Mouse (Mus musculus) spleen, postnatal 14 days (tissue): ENCODE results near the gene Fhad1.
"Not testable (repeated sequence)": the region's sequence is repeated elsewhere in the genome, so short reads cannot be mapped to it uniquely, and the experiment has no call there.

Source experiments
- DNase-seq, 2 experiments: peaks; one replicate each; pipeline ENCODE4 v3.0.0; 2021 to 2022; ENCODE audit warnings: low spot score in 2 of 2

Gene Fhad1

DNA sequence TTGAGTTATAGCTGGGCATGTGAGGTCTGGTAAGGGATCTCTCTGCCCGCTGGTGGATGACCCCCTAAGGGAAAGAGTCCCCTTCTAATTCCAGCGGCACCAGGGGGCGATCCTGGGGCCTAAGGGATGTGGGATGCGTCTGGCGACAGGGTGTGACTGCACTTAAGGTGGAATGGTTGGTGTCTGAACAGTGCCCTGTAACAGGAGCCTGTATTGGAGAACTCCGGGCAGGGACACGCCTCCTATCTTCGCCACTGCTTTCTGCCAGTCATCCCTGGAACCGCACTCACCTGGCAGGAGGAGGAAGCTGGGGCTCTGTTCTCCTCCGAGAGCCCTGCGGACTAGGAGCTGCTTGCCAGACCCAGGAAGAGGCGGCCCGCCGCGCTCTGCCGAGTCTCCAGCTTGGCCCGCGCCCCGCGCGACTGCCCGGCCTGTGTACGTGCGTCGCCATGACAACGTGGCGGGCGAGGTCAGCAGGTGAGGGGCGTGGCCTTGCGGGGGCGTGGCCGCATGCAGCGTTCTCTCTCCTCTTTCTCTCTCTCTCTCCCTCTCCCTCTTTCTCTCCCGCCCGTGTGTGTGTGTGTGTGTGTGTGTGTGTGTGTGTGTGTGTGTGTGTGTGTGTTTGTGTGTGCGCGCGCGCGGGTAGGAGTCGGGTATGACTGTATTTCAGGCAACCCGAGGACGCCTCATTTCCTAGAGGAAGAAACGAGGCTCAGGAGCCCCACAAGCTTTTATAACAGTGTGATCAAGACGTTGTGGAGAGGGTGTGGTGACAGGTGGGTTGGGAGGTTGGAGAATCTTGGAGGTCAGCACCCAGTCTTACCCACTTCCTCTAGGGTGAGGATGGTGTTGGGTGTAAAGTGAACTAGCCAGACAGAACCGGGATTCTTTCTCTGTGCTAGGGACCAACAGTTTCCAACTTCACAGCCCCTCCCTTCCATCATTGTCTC is at the start of gene Fhad1:
Gene Fhad1 (minus strand): TSS at position 424 of the 950 bp plus-strand sequence.
- DNase-seq: peak in 1 of 2 experiments; percentile 21

DNA sequence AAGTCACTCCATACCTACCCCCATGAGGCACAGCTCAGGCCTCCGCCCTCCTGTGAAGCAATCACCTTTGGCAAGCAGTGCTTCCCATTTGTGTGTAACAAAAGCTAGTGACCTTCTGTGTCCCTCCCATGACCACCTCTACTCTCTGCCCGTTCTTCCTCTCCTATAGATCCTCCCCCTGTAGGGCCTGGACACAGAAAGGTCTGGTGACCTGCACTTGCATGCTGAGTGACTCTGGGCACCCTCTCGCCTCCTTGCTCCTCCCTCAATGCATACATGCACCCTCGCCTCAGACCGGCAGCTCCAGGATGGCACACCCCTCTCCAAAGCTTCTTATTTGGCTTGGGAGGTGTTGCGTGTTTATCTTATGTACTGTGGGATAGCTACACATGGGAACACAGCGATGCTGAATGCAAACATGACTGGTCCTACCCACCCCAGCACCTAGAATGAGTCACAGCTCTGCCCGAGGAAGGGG is 48.2 kb upstream of the Fhad1 start:
- no peak for DNase-seq

DNA sequence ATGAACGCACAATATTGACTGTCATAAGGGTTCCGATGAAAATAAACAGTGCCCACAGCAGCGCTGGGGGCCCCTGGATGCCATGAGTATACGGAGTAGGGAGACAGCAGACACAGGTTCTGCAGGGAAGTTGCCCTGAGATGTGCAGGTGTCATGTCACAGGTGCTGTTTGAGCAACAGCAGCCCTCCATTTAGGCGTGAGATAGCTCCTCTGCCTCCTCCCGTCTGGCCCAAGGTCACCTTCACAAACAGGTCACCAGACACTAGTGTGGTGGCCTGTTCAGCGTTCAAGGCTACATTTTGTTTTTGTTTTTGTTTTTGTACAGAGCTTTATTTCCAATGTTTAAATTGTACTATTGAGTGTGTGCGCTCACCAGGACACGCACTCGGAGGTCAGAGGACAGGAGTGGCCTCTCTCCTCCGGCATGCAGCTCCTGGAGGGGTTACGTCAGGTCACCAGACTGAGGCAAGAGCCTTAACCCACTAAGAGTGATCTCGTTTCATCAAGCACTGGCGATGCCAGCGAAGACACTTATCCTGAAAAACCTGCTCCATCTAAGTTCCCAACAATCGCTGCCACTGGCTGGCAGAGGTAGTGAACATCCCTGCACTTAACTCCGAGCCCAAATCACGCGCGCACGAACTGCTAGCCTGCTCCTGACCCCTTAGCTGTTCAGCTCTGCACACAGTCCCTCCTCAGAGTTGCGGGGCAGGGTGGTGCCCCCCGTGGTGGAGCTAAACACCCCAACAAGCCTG is 46.8 kb upstream of the Fhad1 start:
- no peak for DNase-seq

DNA sequence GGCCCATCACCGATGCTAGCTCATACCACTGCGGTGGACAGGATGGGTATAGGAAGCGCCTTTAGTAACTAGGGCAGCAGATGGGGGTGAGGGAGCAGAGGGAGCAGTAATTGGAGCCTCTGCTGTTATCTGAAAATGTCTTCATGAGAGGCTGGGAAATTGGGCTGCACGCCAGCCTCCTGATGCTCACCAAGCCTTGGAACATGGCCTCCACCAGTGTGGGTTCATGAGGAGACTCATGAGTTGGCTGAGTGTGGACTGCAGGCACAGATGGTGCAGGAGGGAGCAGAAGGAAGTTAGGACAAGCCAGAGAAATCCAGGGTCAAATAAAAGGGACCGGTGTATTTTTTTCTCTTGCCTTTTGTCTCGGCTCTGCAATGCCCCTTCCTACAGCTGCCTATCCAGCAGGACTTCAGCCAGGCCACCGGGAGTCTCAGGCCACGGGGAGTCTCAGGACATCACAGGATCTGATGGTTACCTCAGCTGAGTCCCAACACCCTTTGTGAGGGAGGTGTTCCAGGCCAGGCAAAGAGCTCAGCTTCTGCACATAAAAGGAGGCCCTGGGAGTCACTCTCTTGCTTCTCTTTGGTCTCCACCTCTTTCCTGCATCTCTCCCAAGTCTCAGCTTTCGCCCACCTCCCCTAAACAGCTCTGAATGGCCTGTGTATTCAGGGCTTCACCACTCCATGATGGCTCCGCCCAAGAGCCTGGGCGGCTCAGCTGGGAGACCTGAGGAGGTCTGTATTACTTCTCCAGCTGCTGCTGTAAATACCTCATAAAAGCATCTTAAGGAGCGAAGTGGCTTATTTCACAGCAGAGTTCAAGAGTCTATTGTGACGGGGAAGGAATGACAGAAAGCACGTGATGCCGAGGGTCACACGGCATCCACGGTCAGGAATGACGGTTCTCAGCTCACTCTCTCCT is 45.8 kb upstream of the Fhad1 start:
- DNase-seq: no peak

DNA sequence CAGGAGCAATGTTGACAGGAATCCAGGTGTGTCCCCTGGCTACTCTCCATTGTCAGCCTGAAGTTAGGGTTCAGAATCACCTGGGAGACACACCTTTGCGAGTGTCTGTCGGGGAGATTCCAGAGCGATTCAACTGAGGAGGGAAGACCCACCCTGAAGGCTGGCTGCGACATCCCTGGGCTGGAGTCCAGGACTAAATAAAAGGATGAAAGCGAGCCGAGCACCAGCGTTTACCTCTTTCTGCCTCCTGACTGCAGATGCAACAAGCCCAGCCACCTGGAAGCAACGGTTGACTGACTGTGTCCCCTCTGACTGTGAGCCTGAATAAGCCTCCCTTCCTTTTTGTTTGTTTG is 44.9 kb upstream of the Fhad1 start:
- DNase-seq: no peak

DNA sequence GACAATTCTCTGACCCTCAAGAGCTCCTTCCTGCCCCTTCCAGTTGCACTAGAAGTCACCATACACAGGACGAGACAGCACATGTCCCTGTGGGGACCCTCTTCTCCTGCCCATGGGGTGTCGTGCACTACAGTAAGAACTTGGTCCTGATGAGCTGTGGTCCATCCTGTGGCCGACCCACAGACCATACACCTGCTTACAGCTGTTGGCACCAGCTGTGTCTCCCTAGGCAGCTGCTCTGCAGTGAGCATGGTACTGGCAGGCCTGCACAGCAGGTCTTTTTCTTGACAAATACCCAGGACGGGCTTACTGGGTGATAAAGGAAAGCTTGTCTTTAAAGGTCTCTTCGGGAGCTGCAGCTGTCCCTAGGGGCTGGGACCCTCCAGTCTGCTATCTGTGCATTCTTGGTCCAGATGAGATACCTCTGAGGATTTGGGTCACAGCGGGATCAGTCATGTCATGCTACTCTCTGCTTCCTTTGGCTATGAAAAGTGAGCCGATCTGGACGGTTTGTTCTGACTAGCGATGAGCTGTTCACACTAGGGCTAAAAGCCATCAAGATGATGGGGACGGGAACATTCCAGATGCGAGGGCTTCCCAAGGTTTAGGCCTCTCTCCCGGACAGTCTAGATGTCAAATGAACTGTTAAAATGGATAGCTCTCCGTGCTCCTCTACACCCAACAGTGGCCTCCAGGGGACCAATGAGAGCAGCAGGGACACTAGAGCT is 44.4 kb upstream of the Fhad1 start:
- DNase-seq: no peak

DNA sequence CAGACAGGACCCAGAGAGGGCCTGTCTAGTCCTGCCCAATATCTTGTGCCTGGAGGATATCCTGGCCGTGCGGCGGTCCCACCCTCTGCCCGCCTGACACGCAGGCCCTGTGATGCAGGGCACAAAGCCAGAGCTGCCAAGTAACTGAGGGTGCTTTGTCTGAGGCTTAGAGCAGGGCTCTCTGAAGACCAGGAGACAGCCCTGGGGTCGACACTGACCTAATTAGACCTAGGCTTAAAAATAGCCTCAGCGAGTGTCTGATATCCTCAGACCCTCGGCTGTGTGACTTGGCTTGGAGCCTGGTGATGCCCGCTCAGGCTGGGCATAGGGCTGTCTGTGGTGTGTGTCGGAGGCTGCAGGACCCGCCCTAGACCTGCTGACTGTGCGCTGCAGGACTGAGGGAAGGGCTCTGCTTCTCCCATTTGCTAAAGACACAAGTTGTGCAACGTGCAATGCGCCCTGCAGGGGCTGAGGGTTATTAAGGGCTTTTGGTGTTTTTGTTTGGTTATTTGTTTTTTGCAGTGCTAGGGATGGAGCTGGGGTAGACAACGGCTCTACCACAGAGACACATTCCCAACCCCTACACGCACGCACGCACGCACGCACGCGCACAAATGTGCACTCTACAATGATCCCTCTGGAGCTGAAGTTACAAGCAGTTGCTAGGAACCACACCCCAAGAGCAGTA is 42.8 kb upstream of the Fhad1 start:
- DNase-seq: no peak

DNA sequence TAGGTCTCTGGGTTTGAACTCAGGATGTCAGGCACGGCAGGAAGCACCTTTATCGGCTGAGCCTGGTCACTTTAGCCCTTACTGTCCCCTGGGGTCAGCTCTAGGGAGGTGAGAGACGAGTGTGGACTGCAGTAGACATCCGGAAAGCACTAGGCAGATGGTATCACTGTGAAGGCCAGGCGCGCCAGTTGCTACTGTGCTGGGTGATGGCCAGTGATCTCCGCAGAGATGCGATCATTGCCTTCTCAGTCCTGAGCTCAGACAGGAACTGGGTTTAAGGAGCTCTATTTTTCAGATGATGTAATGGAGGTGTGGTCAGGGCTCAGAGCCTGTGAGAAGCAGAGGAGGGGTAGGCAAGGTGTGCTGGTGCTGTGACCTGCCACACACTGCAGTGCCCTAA is 40.7 kb upstream of the Fhad1 start:
- DNase-seq: no peak

DNA sequence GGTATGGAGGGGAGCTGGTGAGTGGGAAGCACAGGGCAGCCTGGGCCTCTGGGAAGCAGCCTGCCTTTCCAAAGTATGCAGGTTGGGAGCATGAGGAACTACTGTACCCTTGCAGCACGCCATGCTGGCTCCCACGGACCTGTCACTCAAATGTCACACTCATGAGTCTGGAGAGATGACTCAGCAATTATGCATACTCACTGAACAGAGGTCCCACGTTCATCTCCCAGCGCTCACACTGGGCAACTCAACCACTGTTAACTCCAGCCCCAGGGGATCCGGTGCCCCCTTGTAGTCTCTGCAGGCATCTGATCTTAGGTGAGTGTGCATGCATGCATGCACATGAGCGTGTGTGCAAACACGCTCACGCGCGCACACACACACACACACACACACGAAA is 39.7 kb upstream of the Fhad1 start:
- DNase-seq: no peak

DNA sequence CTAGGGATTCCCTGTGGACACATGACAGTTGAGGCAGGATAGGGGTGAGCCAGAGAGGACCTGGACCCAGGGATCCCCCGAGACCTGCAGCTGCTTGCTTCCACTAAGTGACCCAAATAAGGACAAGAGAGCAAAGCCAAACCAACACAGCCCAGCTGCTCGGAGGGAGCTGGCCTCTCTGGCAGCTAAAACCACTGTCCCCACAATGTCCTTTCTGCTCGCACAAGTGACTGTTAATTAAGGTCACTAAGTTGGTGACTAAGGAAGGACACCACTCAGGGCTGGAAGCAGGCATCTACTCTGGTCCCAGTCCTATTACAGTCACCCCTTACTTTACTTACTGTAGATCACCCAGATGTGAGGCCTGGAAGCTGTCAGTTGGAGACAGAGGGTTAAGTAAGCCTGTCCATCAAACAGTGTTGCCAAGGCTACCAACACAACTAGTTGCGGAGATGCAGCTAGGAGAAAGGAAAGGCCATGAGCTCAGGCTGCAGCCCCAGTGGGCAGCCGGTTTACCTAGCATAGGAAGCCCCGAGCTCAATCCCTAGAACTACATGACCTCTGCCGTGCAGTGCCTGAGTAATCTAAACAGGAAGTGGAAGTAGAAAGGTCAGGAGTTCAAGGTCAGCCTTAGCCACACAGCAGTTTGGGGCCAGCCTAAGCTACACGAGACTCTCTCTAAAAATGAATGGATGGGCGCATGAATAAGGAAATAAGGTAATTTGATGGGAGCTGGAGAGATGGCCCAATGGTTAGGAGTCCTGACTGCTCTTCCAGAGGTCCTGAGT is 39.0 kb upstream of the Fhad1 start:
- DNase-seq: no peak

DNA sequence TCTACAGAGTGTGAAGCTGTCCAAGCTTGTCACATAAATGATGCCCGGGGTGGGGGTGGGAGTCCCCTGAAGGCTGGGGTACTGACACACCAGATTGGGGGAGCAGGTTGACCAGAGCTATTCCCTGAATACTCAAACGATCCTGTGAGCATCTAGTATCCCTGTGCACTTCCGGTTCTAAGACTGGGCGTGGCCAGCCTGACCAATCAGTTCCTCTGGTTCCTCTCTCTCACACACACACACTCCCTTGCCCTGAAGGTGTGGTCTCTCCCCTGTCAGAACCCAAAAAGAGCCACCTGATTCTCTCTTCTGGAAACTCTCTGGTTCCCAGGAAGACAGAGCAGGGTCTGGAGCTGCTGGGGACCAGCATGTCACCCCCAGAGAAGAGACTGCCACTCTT is 38.4 kb upstream of the Fhad1 start:
- DNase-seq: no peak

DNA sequence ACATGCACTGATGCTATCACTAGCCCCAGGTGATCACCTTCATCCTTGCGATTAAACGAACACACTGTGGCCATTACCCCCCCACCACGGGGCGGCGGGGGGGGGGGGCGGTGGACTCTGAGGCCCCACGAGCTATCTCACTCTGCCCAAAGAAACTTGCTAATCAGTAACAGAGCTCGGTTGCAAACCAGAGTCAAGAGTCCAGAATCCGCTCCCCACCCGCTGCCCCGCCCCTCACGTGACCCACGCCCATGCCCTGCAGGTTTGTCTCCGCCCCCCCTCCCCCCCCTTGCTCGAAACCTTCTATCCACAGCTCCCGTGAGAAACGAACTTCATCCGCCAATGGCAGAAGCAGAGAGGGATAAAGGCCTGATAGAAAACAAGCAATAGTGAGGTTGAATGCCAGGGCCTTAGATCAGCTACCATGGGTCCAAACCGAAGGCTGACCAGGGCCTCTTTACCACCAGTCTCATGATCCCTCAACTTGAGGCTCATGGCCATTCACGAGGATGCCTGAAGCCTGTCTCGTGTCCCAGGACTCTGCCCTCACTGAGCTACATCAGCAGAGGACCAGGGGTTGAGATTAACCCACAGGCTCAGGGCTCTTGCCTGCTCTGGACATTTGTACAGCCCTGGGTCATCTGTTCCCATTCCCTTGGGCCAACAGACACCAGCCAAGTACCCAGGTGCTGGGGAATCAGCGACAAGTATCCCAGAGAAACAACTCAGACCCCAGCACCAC is 37.7 kb upstream of the Fhad1 start:
- no peak for DNase-seq

DNA sequence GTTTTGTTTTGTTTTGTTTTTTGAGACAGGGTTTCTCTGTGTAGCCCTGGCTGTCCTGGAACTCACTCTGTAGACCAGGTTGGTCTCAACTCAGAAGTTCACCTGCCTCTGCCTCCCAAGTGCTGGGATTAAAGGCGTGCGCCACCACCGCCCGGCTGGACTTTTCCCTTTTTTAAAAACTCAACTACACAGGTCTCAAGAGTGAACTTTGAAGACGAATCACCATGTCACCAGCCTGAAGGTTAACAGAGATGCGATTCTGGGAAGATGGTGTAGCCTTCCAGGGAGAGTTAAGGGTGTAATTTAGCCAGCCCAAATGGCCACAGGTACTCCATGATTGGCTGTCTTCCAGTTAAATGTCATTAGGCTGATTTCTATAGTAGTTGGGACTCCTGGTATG is 37.0 kb upstream of the Fhad1 start:
- not testable (repeated sequence) for DNase-seq

DNA sequence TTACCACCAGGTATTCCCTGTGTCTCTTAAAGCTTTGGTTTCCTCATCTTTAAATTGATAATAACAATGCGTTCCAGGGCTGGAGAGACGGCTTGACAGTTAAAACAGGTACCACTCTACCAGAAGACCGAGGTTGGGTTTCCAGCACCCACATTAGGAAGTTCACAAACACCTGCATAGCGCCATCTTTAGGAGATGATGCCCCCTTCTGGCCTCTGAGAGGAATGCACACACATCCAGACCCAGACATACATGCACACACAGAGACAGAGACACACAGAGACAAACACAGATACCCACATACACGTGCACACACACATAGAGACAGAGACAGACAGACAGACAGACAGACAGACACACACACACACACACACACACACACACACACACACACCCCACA is 35.1 kb upstream of the Fhad1 start:
- no peak for DNase-seq

DNA sequence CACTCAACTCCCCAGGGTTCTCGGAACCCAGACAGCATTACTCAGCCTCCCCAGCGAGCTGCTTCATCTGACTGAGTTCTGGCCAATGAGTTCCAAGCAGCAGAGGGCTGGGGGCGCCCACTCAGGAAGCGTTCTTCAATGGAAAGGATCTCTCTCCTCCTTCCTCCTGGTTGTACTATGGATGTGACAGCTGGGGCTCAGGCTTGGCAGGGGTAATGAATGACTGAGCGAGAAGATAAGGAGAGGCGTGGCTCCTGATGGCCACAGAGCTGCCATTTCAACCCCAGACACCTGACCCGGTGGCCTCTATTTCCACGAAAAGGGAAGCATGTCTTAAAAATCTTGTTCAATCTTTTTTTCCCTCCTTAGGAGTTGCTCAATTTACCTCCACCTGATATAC is 33.5 kb upstream of the Fhad1 start:
- DNase-seq: no peak

DNA sequence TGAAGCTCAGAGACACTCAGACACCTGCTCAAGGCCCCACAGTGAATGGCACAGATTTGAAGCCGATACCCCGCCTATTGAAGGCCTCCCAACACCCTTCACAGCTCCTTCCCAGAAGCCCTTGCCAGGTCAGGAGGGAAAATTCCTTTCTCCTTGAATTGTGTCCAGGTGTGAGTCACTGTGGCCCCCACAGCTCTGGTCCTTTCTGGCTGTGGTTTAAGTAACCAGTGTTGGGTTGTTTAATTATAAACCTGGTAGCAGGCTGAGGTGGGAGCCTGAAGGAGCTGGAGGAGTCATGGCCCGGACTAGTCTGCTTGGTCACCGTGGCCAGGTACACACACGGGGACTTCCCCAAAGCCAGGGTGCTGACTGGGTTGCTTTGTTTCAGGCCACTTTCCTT is 32.1 kb upstream of the Fhad1 start:
- DNase-seq: no peak

DNA sequence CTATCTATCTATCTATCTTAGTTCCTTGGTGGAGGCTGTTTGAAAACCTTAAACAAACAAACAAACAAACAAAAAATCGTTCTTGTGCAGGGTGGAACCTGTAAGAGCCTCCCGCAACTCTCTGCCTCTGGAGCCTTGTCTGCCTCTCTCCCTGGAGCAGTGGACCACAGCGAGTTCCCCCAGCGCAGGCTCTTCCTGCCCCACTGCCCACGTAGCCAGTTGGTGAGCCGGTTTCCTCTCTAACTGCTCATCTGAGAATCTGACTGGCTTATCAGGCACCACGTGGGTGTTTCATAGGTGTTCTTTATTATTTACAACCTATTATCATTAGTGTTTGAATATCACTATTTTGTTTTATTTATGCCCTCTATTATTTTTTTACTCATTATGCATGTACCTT is 31.6 kb upstream of the Fhad1 start:
- no peak for DNase-seq

DNA sequence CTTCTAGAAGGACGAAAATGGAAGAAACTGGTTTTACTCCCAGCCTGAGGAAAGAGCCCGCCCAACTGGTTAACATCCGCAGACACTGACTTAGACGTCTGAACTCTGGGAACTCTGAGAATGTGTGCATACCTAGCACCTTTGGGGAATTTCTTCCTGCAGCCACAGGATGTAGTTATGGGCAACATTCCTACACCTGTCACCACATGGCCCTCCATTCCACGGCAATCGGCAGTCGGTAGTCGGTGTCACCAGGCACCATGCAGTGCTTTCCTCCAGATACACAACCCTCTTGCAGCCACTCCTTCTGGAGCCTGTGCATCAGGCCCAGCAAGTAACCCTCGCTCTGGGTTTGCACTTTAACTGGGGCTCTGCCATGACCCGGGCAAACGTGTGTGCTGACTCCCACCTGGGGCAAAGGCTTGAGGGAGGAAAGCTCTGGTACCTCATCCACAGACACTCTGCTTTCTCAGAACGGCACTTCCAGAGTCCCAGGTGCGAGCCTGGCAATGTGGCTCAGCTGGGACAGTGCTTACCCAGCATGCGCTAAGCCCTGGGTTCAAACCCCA is 30.8 kb upstream of the Fhad1 start:
- DNase-seq: no peak

DNA sequence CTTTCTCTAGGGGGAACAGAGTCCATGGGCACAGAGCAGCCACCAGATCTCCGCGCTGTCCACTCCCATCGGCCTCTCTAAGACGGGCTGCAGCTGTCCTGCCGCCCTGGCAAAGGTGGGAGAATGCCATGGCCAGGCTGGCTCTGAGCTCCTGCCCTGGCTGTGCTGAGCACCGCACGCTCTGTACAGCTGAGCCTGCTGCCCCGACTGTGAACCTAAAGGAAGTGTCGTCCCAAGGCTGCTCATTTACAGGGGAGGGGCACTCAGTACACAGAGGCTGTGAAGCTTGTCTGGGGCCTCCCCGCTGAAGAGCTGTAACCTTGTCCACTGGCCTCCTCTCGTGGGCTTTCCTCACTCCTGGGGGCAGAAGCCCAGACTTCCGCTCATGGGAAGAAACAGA is 29.6 kb upstream of the Fhad1 start:
- DNase-seq: no peak
